Mouse (Mus musculus): ENCODE measurements at regions not wholly inside any gene's neighbourhood (a gene's known extent, or its start where the extent isn't known, plus 50 kb on each side); places are given as distances from the start of the nearest gene placed in this dataset.
"Not testable (repeated sequence)": the region's sequence is repeated elsewhere in the genome, so short reads cannot be mapped to it uniquely, and the experiment has no call there.

GRCm38 (mm10) chr7:75360874-75361273 is 51.8 kb upstream of the Sv2b start:
- no peak for DNase-seq

- DNase-seq: no peak
These were observed 53.5 kb upstream of the Sv2b start for GRCm38 (mm10) chr7:75362541-75362940.

- DNase-seq: no peak
These were observed 56.4 kb upstream of the Sv2b start for GRCm38 (mm10) chr7:75365480-75365879.

GRCm38 (mm10) chr7:75366285-75366882 is 57.3 kb upstream of the Sv2b start:
- peak; percentile 85 for DNase-seq

GRCm38 (mm10) chr7:75368315-75368714 is 59.3 kb upstream of the Sv2b start:
- DNase-seq: no peak

- no peak for DNase-seq
These were observed 60.3 kb upstream of the Sv2b start for GRCm38 (mm10) chr7:75369366-75369765.

- DNase-seq: peak; percentile 85
These were observed 61.8 kb upstream of the Sv2b start for GRCm38 (mm10) chr7:75370595-75371519.

- no peak for DNase-seq
These were observed 62.4 kb upstream of the Sv2b start for GRCm38 (mm10) chr7:75371520-75371876.

- no peak for DNase-seq
These were observed 62.9 kb upstream of the Sv2b start for GRCm38 (mm10) chr7:75371991-75372390.

GRCm38 (mm10) chr7:75372892-75373444 is 63.9 kb upstream of the Sv2b start:
- DNase-seq: no peak

- DNase-seq: no peak
These were observed 65.4 kb upstream of the Sv2b start for GRCm38 (mm10) chr7:75374506-75374905.

- DNase-seq: no peak
These were observed 70.5 kb upstream of the Sv2b start for GRCm38 (mm10) chr7:75379595-75379994.

- no peak for DNase-seq
These were observed 70.8 kb upstream of the Akap13 start for GRCm38 (mm10) chr7:75384506-75384911.

GRCm38 (mm10) chr7:75387033-75387432 is 68.3 kb upstream of the Akap13 start:
- no peak for DNase-seq

- DNase-seq: no peak
These were observed 67.4 kb upstream of the Akap13 start for GRCm38 (mm10) chr7:75387821-75388431.

GRCm38 (mm10) chr7:75390162-75390561 is 65.2 kb upstream of the Akap13 start:
- DNase-seq: no peak

- DNase-seq: no peak
These were observed 62.6 kb upstream of the Akap13 start for GRCm38 (mm10) chr7:75392783-75393182.

GRCm38 (mm10) chr7:75393466-75393865 is 61.9 kb upstream of the Akap13 start:
- DNase-seq: no peak

- no peak for DNase-seq
These were observed 60.3 kb upstream of the Akap13 start for GRCm38 (mm10) chr7:75394866-75395580.

- no peak for DNase-seq
These were observed 57.8 kb upstream of the Akap13 start for GRCm38 (mm10) chr7:75397559-75397958.

GRCm38 (mm10) chr7:75398480-75398879 is 56.9 kb upstream of the Akap13 start:
- DNase-seq: not testable (repeated sequence)

GRCm38 (mm10) chr7:75398904-75399724 is 56.2 kb upstream of the Akap13 start:
- DNase-seq: peak; percentile 37
